7 mouse cellular contexts compared by ENCODE assay signal in genomic region chr10:57743606-57744016, GRCm38 (mm10). TPM values are rescaled to one million over a fixed set of nuclear protein-coding genes. Genes with fewer than 3 reads are reported as not detected.
DNase-seq lines count a peak whose midpoint lies in the region; ATAC-seq and TF ChIP-seq lines count a peak whose summit lies in the region.

No protein-coding gene starts in this region.

- no peak overlapping the region for H3K9ac ChIP-seq in lung, embryonic 14.5 days

- no peaks in the 10 kb centered on the region for H3K27me3 ChIP-seq in hindbrain, embryonic 10.5 days (ENCODE audit: insufficient read depth, poor library complexity, severe bottlenecking)
- no peaks in the 10 kb centered on the region for H3K27me3 ChIP-seq in lung, embryonic 14.5 days (ENCODE audit: insufficient read depth, low read length)

- H3K4me3 ChIP-seq in hindbrain, embryonic 10.5 days = peak overlapping the region; percentile 45
- H3K4me3 ChIP-seq in lung, embryonic 14.5 days (ENCODE audit: low read depth, low read length) = peak overlapping the region; percentile 18; the same call in 1 of the 2 replicates

- H3K4me1 ChIP-seq in hindbrain, embryonic 10.5 days (replicated peaks) = peaks cover 6% of the 10 kb centered on the region
- H3K4me1 ChIP-seq in lung, embryonic 14.5 days (ENCODE audit: insufficient read depth) = no peaks in the 10 kb centered on the region

- ATAC-seq in erythroblast, adult 5-6 weeks (replicated peaks; ENCODE audit: low FRiP score, poor library complexity, severe bottlenecking) = peak; percentile 62; the same call in 1 of the 2 replicates
- peak; percentile 52 for ATAC-seq in lung, embryonic 14.5 days (ENCODE audit: insufficient read depth)
- ATAC-seq in neutrophil, adult 5-6 weeks (ENCODE audit: extremely low read depth, insufficient number of reproducible peaks, low FRiP score, poor library complexity, severe bottlenecking) = peak; percentile 85

- H3K4me2 ChIP-seq in lung, embryonic 14.5 days = peak overlapping the region; percentile 49

- H3K36me3 ChIP-seq in hindbrain, embryonic 10.5 days = no peaks in the 10 kb centered on the region
- H3K36me3 ChIP-seq in lung, embryonic 14.5 days (ENCODE audit: insufficient read depth) = no peaks in the 10 kb centered on the region

- WGBS in hindbrain, embryonic 10.5 days = 8% methylated on average over 6 of the region's 6 CpGs
- WGBS in lung, embryonic 14.5 days = 4% methylated on average over 6 of the region's 6 CpGs

- H3K27ac ChIP-seq in hindbrain, embryonic 10.5 days = 0 out of 2 replicates have a peak overlapping the region, but pooled peaks have one; percentile 66
- no peak overlapping the region for H3K27ac ChIP-seq in lung, embryonic 14.5 days (ENCODE audit: low read depth)

- H3K9me3 ChIP-seq in hindbrain, embryonic 10.5 days = no peaks in the 10 kb centered on the region
- H3K9me3 ChIP-seq in lung, embryonic 14.5 days (ENCODE audit: low read depth, low read length) = no peaks in the 10 kb centered on the region

- DNase-seq in ES-CJ7 (ENCODE audit: low read depth, low spot score) = peak; percentile 74
- DNase-seq in adrenal gland, postnatal 10 days = peak; percentile 19
- peak; percentile 61 for DNase-seq in hindbrain, embryonic 10.5 days (ENCODE audit: low spot score)
- DNase-seq in layer of hippocampus, adult 9-10 months (ENCODE audit: low spot score) = peak; percentile 75
- DNase-seq in lung, embryonic 14.5 days = peak; percentile 92

- peak; percentile 79 for TF ChIP-seq CTCF in lung, embryonic 14.5 days (IDR thresholded peaks at IDR 0.05; ENCODE audit: low read depth)

RNA-seq across cellular contexts. Expression of gene Fabp7, which starts 41.1 kb away (rescaled TPM):
- 10 to 100 TPM; 12.0 to 15.9 TPM for total RNA-seq in adrenal gland, postnatal 10 days (2021)
- not detected in 2 replicates for total RNA-seq in erythroblast, adult 5-6 weeks (2015; ENCODE audit: low replicate concordance)
- not detected in 2 replicates for total RNA-seq in erythroblast, adult 5-6 weeks (2017; ENCODE audit: low replicate concordance)
- 518 and 856 TPM in 2 replicates for polyA plus RNA-seq in hindbrain, embryonic 10.5 days (2016; fragmentation: Nextera tagmentation; extraction: Ambion mirVana)
- 9.2 and 9.8 TPM in 2 replicates for polyA plus RNA-seq in lung, embryonic 14.5 days (2014; fragmentation: Nextera tagmentation; extraction: Ambion mirVana)
- total RNA-seq in neutrophil, adult 5-6 weeks (2017) = not detected in 2 replicates

RNA-seq across cellular contexts. Expression of gene Smpdl3a, which starts 50.5 kb away (rescaled TPM):
- 10 to 100 TPM; 73.8 to 76.6 TPM for total RNA-seq in adrenal gland, postnatal 10 days (2021)
- 85.5 and 97.2 TPM in 2 replicates for total RNA-seq in erythroblast, adult 5-6 weeks (2015; ENCODE audit: low replicate concordance)
- 38.9 and 45.8 TPM in 2 replicates for total RNA-seq in erythroblast, adult 5-6 weeks (2017; ENCODE audit: low replicate concordance)
- polyA plus RNA-seq in hindbrain, embryonic 10.5 days (2016; fragmentation: Nextera tagmentation; extraction: Ambion mirVana) = 9.1 and 10.8 TPM in 2 replicates
- polyA plus RNA-seq in lung, embryonic 14.5 days (2014; fragmentation: Nextera tagmentation; extraction: Ambion mirVana) = 15.2 and 18.6 TPM in 2 replicates
- total RNA-seq in neutrophil, adult 5-6 weeks (2017) = 57.8 and 62.9 TPM in 2 replicates

Comparison
In these comparisons a context has a peak if more than half of its experiments do, and no peak if none do; other contexts are left out.
1. DNase-seq: peak in every context shown above with its lines; median percentile 92 in lung, embryonic 14.5 days; 75 in layer of hippocampus, adult 9-10 months; 74 in ES-CJ7; 61 in hindbrain, embryonic 10.5 days; 19 in adrenal gland, postnatal 10 days.
2. RNA of gene Fabp7, which starts 41.1 kb away (total RNA-seq): 12.0 to 15.9 TPM in adrenal gland, postnatal 10 days; not detected in erythroblast, adult 5-6 weeks and not detected in neutrophil, adult 5-6 weeks; every median in the first group is over 10 times any median in the second.
3. Peak in every context shown above with its lines, with median percentiles within 50 percentile points of each other: ATAC-seq.